Mouse (Mus musculus): Measurements from ENCODE around the gene Ccdc92b. TPM values are rescaled to one million over a fixed set of nuclear protein-coding genes. Genes with fewer than 3 reads are reported as not detected.

Gene Ccdc92b
- total RNA-seq, 1 experiment: 1.8 TPM

DNA sequence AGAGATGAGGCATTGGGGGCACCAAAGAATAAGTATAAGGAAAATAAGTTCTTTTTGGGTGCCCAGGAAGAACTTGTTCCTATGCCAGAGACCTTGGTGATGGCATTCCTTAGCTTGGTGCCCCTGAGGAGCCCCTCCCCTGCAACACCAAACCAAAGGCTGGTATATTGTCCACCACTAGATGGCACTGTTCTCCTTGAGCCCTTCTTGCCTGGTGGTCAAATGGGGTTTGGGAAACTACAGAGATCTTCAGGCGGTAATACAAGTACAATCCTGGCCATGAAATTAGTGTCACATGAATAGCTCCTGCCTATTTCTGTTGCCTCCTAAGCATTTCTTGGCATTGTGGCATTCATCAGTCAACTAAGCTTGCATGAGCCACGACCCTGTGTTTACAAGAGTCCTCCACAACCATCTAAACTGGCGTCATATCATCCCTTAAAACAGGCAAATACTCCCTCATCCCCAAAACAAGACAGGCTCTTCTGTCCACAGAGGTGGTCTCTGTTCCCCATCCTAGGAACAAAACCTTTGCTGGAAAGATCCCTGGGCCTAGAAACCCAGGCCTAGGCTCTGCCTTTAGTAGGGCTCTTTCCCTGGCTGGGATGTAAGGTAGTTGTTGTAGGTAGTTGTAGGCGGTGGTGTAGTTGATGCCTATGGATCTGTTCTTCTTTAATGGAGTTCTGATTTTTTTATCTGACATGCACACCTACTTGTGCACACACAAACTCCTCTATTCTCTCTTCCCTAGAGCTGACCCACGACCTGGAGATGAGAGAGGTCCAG, 15.3 kb downstream of the Ccdc92b start:
- in situ Hi-C loops (cut with MboI; ENCODE audit: low sequenced_read_pairs in 2 of 2, unreplicated experiment in 2 of 2): no loop called here
- no peak overlapping the region for H3K4me3 ChIP-seq (ENCODE audit: insufficient read depth in 1 of 2, low read depth in 1 of 2, low read length in 2 of 2, poor library complexity in 1 of 2, severe bottlenecking in 1 of 2)
- no peaks in the 10 kb centered on the region for H3K9me3 ChIP-seq (ENCODE audit: control insufficient read depth, insufficient read depth, low read depth, low read length)
- H3K36me3 ChIP-seq (ENCODE audit: control insufficient read depth, insufficient read depth, low read length, poor library complexity, severe bottlenecking): 0 out of 2 replicates have a peak, but pooled peaks cover 3% of the 10 kb centered on the region
- no peak overlapping the region for H3K9ac ChIP-seq (ENCODE audit: insufficient read depth, low read depth, low read length, poor library complexity, severe bottlenecking)
- TF ChIP-seq ZNF384 (IDR thresholded peaks at IDR 0.05; ENCODE audit: low read depth, low read length): 0 out of 2 replicates have a peak, but pooled peaks have one; percentile 33
- TF ChIP-seq CHD2 (IDR thresholded peaks at IDR 0.05; ENCODE audit: low read depth, low read length): no peak
- H3K4me1 ChIP-seq (ENCODE audit: control insufficient read depth in 2 of 2, insufficient read depth in 2 of 2, low read length in 2 of 2, poor library complexity in 1 of 2): peaks cover 0 to 5% of the 10 kb centered on the region in 2 experiments; a peak in 1 of 4 replicates
- no peak overlapping the region for H3K27ac ChIP-seq (ENCODE audit: insufficient read depth, low read depth, low read length, poor library complexity, severe bottlenecking)
- peak; percentile 86 for DNase-seq (ENCODE audit: low read depth, low spot score)

DNA sequence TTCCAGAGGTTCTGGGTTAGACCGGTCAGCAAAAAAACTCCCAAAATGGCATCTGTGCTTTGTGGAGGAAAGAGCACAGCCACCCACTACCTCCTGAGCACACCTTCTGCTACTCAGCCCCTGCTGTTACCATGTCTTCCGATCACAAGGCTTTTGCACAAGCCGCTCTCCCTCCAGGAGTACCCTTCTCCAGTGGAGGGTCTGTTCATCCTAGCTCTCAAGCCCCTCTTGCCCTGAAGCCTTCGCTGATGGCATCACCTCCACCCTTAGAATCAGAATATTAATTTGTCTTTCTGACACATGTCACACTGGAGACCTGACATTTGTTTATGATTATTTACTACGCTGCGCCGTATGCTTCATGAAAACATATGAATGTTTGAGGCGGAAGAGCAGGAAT, 18.1 kb downstream of the Ccdc92b start:
- TF ChIP-seq ZNF384 (IDR thresholded peaks at IDR 0.05; ENCODE audit: low read depth, low read length): no peak
- no peak for TF ChIP-seq ZC3H11A (IDR thresholded peaks at IDR 0.05; ENCODE audit: borderline replicate concordance, low read depth, low read length)
- TF ChIP-seq CHD2 (IDR thresholded peaks at IDR 0.05; ENCODE audit: low read depth, low read length): no peak
- TF ChIP-seq MAFK (IDR thresholded peaks at IDR 0.05; ENCODE audit: insufficient read depth, low read depth, low read length): no peak
- TF ChIP-seq HCFC1 (IDR thresholded peaks at IDR 0.05; ENCODE audit: borderline replicate concordance, insufficient read depth, low read length): no peak
- no peak overlapping the region for H3K9ac ChIP-seq (ENCODE audit: insufficient read depth, low read depth, low read length, poor library complexity, severe bottlenecking)
- peak overlapping the region; percentile 69 to 71 for H3K4me3 ChIP-seq (ENCODE audit: insufficient read depth in 1 of 2, low read depth in 1 of 2, low read length in 2 of 2, poor library complexity in 1 of 2, severe bottlenecking in 1 of 2)
- peaks cover 0 to 5% of the 10 kb centered on the region in 2 experiments; a peak in 1 of 4 replicates for H3K4me1 ChIP-seq (ENCODE audit: control insufficient read depth in 2 of 2, insufficient read depth in 2 of 2, low read length in 2 of 2, poor library complexity in 1 of 2)
- no peak overlapping the region for H3K27ac ChIP-seq (ENCODE audit: insufficient read depth, low read depth, low read length, poor library complexity, severe bottlenecking)
- DNase-seq (ENCODE audit: low read depth, low spot score): no peak
- no peaks in the 10 kb centered on the region for H3K36me3 ChIP-seq (ENCODE audit: control insufficient read depth, insufficient read depth, low read length, poor library complexity, severe bottlenecking)
- in situ Hi-C loops (cut with MboI; ENCODE audit: low sequenced_read_pairs in 2 of 2, unreplicated experiment in 2 of 2): no loop called here
- no peaks in the 10 kb centered on the region for H3K9me3 ChIP-seq (ENCODE audit: control insufficient read depth, insufficient read depth, low read depth, low read length)

DNA sequence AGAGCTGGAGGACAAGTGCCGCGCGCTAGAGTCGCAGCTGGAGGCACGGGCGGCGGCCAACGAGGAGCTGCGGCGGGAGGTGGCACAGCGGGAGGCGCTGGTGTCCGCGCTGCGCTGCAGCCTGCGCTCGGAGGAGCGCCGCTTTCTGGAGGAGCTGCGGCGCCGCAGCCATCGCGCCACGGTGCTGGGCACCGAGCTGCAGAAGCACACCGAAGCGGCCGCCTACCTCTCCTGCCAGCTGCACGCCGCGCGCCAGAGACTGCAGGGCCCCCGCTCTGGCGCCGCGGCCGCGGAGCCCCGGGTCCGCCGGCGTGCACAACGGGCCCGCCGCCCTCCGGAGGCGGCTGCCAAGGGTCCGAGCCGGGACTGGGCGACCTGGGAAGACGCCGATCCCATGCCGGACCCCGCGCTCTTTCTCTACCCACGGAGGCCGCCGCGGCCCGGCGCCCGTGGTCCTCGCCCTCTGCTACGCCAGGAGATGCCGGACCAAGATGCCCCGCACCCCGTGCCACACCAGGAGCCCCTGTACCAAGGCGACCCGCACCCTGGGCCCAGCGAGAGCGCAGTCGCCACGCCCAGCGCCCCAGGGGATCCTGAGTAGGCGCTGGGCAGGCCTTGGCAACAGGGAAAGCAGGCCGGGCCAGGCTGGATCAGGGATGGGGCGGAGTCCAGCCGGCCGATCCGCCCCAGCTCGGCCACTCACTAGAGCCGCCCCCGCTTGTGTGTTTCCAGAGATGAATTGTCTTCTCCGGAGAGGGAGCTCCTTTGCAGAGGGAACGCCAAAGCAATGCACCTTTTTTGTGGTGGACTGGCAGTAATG, 18.8 kb downstream of the Ccdc92b start:
- in situ Hi-C loops (cut with MboI; ENCODE audit: low sequenced_read_pairs in 2 of 2, unreplicated experiment in 2 of 2): no loop called here
- H3K9me3 ChIP-seq (ENCODE audit: control insufficient read depth, insufficient read depth, low read depth, low read length): no peaks in the 10 kb centered on the region
- no peak for DNase-seq (ENCODE audit: low read depth, low spot score)
- H3K4me1 ChIP-seq (ENCODE audit: control insufficient read depth in 2 of 2, insufficient read depth in 2 of 2, low read length in 2 of 2, poor library complexity in 1 of 2): peaks cover 0 to 5% of the 10 kb centered on the region in 2 experiments; a peak in 1 of 4 replicates
- peak overlapping the region; percentile 62 for H3K9ac ChIP-seq (ENCODE audit: insufficient read depth, low read depth, low read length, poor library complexity, severe bottlenecking)
- TF ChIP-seq MAFK (IDR thresholded peaks at IDR 0.05; ENCODE audit: insufficient read depth, low read depth, low read length) (no peak), ZNF384 (IDR thresholded peaks at IDR 0.05; ENCODE audit: low read depth, low read length) (no peak), ZC3H11A (IDR thresholded peaks at IDR 0.05; ENCODE audit: borderline replicate concordance, low read depth, low read length) (no peak), CHD2 (IDR thresholded peaks at IDR 0.05; ENCODE audit: low read depth, low read length) (no peak), HCFC1 (IDR thresholded peaks at IDR 0.05; ENCODE audit: borderline replicate concordance, insufficient read depth, low read length) (no peak)
- H3K36me3 ChIP-seq (ENCODE audit: control insufficient read depth, insufficient read depth, low read length, poor library complexity, severe bottlenecking): no peaks in the 10 kb centered on the region
- H3K4me3 ChIP-seq (ENCODE audit: insufficient read depth in 1 of 2, low read depth in 1 of 2, low read length in 2 of 2, poor library complexity in 1 of 2, severe bottlenecking in 1 of 2): peak overlapping the region; percentile 69 to 71
- no peak overlapping the region for H3K27ac ChIP-seq (ENCODE audit: insufficient read depth, low read depth, low read length, poor library complexity, severe bottlenecking)

DNA sequence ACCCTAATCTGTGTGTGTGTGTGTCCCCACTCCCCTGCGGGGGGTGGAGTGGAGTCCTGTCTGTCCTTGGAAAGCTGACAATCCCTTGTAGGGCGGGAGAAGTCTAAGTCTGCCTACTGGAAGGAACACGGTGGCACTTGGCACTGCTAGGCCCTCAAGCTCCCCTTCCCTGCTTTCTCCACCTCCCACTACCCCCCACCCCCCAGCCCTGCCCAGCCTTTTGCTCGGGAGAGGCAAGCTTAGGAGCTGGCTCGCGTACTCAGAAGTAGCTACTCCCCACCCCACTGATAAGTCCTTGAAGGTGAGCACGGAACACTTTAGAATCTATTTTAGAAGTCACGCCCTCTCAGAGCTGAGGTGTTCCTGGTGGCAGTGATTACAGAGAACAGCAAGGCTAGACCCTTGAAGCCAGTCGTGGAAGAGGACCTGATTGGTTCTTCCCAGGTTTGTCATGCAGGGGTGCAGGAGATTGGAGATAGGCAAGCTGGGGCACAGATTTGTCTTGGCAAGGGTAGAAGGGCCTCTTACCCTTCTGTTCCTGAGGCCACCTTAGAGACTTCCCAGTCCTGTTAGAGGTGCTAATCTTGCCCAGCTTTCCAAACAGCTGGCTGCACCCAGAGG, 19.5 kb downstream of the Ccdc92b start:
- peak overlapping the region; percentile 6; the same call in 1 of the 2 replicates for H3K9ac ChIP-seq (ENCODE audit: insufficient read depth, low read depth, low read length, poor library complexity, severe bottlenecking)
- H3K36me3 ChIP-seq (ENCODE audit: control insufficient read depth, insufficient read depth, low read length, poor library complexity, severe bottlenecking): no peaks in the 10 kb centered on the region
- no peak for DNase-seq (ENCODE audit: low read depth, low spot score)
- in situ Hi-C loops (cut with MboI; ENCODE audit: low sequenced_read_pairs in 2 of 2, unreplicated experiment in 2 of 2): no loop called here
- H3K4me1 ChIP-seq (ENCODE audit: control insufficient read depth in 2 of 2, insufficient read depth in 2 of 2, low read length in 2 of 2, poor library complexity in 1 of 2): peaks cover 0 to 5% of the 10 kb centered on the region in 2 experiments; a peak in 1 of 4 replicates
- H3K9me3 ChIP-seq (ENCODE audit: control insufficient read depth, insufficient read depth, low read depth, low read length): no peaks in the 10 kb centered on the region
- peak overlapping the region; percentile 69 to 71 for H3K4me3 ChIP-seq (ENCODE audit: insufficient read depth in 1 of 2, low read depth in 1 of 2, low read length in 2 of 2, poor library complexity in 1 of 2, severe bottlenecking in 1 of 2)
- TF ChIP-seq ZC3H11A (IDR thresholded peaks at IDR 0.05; ENCODE audit: borderline replicate concordance, low read depth, low read length) (no peak), CHD2 (IDR thresholded peaks at IDR 0.05; ENCODE audit: low read depth, low read length) (no peak), ZNF384 (IDR thresholded peaks at IDR 0.05; ENCODE audit: low read depth, low read length) (no peak), HCFC1 (IDR thresholded peaks at IDR 0.05; ENCODE audit: borderline replicate concordance, insufficient read depth, low read length) (no peak), MAFK (IDR thresholded peaks at IDR 0.05; ENCODE audit: insufficient read depth, low read depth, low read length) (no peak)
- no peak overlapping the region for H3K27ac ChIP-seq (ENCODE audit: insufficient read depth, low read depth, low read length, poor library complexity, severe bottlenecking)
